Mouse (Mus musculus) thymus, postnatal 36 days (tissue): ENCODE results near the gene Ptpn13.

Source experiments
- DNase-seq, 2 experiments: peaks; one replicate each; pipeline ENCODE4 v3.0.0; 2022; ENCODE audit warnings: mixed read lengths in 2 of 2

The Ptpn13 gene

DNA sequence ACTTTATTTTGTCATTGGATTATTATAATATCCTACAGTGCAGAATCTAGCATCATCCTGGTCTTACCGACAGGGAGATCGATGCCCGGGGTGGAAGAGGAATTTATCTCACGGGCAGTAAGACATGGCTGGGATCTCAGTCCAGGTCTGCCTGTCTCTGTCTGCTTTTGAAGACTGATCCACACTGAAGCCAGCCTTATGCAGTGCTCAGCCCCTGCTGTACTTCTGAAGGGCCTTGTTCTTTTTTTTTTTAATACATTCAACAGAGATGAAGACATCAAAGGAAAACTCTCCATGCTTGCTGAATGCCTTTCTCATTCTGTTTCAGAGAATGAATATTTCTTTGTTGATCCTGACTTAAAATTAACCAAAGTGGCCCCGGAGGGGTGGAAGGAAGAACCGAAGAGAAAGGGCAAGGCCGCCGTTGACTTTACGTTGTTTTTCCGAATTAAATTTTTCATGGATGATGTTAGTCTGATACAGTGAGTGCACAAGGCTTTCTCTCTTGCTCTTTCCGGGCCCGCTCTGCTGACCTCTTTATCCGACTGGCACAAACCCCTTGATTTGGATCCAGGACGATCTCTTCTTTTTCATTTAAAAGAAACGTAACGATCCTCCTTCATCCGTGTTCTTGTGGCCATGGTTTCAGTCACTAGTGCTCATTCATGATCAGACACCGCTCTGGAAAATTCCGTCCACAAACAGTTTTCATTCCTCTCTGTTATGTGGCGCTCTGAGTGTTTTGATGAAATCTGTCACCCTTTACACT is 101.9 kb downstream of the Ptpn13 start:
- no peak for DNase-seq

DNA sequence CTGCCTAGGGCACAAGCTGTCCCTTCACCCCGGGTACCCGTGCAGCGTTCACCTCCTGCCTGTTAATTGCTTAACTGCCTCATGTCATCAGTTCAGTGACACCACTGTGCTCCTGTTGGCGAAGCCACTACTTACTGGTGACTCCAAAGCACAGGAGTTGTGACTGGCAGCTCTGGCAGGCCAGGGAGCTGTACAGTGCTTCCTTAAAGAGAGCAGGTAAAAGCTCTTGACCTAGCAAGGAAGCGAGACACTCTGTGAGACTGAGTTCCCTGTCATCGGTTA is 102.4 kb downstream of the Ptpn13 start:
- DNase-seq = no peak

DNA sequence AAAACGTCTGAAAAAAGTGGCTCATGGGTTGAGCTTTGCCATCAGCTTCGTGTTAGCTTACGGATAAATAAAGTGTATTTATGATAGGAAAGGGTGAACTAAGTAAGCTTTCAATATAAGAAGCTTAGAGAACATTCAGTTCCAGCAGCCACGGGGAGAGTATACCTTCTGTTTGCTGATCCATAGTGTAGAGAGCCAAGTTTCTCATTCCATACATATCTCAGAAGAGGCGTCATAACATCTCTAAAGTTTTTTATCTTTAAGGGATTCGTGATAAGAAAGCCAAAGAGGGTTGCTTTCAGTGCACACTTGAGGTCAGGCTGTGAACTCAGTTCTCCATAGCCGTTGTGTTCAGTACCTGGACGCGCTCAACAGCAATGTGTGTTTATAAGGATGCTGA is 105.2 kb downstream of the Ptpn13 start:
- DNase-seq = no peak

DNA sequence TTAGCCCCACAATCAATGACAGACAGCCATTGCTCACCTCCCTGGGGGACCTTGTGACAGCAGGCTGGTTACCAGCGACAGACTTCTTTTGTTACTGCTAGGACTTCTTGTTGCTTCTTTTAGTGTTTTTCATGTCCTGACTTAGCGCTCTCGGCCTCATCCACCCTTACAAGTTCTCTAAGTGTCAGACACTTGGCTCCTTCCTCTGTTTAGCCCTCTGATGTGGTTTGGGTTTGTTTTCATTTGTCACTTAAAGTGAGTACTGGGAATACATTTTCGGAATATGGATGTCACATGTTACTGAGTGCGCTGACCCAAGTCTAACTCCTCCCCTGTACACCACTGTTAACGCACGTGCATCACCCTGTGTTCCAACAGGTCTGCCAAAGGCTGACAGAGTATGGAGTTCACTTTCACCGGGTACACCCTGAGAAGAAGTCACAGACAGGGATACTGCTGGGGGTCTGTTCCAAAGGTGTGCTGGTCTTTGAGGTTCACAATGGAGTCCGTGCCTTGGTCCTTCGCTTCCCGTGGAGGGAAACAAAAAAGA is 107.9 kb downstream of the Ptpn13 start:
- no peak for DNase-seq

DNA sequence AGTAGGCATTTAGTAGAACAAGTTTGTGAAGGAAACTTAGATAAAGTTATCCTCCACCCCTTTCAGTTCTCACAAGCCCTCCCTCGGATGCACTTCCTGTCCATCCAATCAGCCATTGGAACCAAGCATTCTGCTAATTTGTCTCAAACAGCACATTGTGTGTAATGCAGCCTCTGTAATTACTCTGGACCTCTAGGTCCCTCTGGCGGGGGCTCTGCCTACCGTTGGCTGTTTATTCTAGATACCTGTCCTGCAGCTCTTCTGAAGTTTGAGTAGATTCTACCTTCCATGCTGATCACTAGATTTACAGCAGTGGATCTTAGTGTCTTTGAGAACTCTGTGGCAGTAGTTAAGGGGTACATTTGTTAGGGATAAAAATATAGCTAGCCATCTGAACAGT is 109.5 kb downstream of the Ptpn13 start:
- no peak for DNase-seq

DNA sequence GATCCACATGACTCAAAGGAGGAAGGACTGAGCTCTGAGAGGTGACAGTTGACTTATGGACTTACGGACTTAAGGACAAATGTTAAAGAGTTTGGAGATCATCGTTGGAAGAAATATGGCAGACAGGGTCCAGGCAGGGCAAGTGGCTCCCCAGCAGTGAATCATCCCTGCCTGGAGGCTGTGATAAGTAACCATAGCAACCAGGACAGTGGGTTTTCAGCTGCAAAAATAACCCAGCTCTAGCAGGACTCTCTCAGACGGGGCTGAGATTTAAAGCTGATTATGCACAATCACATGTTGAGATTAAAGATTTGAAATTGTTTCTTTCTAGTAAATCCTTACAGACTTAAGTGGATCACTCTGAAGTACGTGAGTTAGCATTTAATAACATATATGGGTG is 112.4 kb downstream of the Ptpn13 start:
- DNase-seq = no peak

DNA sequence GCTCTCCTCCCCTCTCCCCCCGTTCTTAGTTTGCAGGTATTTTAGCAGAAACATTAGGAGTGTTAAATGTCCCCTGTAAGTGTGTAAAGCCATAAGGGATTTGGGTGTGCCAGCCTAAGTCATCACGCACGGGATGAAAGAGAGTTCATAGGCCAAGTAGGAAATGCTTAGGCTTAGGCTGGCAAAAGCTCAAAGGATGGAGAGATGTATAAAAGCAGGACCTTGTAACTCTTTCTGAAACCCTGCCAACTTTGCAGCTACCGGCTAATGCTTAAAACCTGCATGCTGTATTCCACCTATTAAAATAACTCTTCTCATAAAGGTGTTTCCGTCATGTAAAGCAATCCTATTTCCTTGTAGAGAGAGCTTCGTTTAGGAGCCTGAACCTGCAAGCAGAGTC is 115.6 kb downstream of the Ptpn13 start:
- DNase-seq = no peak

DNA sequence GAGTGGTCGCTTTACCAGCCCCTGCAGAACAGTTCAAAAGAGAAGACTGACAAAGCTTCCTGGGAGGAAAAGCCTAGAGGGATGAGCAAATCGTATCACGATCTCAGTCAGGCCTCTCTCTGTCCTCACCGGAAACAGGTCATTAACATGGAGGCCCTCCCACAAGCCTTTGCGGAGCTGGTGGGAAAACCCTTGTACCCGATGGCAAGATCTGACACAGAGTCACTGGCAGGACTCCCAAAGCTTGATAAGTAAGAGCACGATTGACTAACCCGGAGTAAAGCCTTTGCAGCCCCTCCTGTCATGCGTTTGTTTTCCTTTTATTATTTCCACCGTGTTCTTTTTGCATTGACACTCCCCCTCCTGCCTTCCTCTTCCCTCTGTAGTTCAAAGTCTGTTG is 116.1 kb downstream of the Ptpn13 start:
- no peak for DNase-seq

DNA sequence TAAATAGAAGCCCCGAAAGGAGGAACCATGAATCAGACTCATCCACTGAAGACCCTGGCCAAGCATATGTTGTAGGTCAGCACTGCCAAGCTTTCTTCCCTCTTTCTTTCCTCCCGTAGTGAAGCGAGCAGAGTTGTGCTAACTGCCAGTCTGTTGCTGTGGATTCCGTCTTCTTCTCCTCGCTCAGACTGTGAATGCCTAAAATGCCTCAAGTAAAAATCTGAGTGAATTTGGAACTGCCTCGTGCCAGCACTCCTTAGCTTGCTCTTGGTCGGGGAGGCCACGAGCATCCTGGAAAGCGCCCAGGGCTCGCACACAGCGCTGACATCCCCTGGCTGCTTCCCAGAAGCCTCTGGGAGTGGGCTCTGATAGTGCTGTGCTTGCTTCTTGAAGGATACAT is 116.5 kb downstream of the Ptpn13 start:
- no peak for DNase-seq

DNA sequence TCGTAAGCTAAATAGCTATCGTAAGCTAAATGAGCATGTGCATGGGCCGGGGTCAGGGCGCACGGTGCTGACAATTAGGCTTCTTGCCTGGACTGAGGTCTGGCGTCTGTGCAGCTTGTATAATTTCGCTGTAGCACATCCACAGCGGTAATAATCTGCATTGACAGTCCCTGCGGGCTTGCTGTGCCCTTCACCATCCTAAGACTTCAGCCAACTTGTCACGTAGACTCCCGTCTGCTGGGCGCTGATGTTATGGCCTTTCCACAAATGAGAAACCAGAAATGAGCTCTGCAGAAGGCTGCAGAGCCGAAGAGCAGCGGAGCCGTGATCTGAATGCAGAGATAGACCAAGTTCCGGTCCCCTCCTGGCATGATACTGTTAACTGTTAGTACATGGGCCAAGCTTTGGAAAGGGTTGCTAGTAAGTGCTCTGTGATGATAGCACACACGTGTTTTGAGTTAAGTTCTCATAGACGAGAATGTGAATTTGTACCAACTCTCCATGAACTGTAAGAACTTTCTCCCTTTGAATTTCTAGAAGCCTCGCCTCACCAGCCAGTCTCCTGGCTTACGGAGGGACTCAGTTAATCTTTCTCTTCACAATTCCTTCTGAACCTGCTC is 120.5 kb downstream of the Ptpn13 start:
- no peak for DNase-seq

DNA sequence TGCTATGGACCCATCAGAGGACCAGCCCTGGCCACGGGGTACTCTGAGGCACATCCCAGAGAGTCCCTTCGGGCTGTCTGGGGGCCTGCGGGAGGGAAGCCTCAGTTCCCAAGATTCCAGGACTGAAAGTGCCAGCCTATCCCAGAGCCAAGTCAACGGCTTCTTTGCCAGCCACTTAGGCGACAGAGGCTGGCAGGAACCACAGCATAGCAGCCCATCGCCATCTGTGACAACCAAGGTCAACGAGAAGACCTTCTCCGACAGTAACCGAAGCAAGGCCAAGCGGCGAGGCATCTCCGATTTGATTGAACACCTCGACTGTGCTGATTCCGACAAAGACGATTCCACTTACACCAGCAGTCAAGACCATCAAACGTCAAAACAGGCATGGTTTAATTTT is 129.8 kb downstream of the Ptpn13 start:
- DNase-seq = no peak

DNA sequence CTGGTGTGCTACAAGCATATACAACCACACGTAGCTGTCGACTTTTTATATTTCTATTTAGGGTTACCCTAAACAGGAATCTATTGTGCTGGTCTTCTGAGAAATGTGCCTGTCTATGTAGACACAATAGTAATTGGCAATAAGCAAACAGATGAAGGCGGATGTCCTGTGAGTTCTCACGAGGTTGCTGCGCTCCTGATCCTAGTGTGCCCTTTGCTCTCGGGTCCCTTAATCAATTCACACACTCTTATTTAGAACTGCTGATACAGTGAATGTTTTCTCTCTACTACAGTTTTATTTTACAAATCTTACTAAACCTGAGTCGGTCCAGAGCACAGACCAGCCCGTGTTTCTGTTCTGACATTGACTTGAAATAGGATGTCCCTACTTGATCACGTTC is 135.6 kb downstream of the Ptpn13 start:
- no peak for DNase-seq

DNA sequence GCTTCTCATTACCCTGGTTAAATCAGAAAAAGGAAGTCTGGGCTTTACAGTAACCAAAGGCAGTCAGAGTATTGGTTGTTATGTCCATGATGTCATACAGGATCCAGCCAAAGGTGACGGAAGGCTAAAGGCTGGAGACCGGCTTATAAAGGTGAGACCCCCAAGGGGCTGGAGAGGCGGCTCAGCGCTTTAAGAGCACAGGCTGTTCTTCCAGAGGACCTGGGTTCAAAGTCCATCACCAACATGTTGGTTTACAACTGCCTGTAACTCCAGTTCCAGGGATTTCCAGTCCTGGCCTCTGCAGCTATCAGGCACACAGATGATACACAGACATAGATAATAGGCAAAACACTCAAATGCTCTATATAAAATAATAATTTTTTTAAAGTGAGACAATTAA is 143.0 kb downstream of the Ptpn13 start:
- DNase-seq = no peak

DNA sequence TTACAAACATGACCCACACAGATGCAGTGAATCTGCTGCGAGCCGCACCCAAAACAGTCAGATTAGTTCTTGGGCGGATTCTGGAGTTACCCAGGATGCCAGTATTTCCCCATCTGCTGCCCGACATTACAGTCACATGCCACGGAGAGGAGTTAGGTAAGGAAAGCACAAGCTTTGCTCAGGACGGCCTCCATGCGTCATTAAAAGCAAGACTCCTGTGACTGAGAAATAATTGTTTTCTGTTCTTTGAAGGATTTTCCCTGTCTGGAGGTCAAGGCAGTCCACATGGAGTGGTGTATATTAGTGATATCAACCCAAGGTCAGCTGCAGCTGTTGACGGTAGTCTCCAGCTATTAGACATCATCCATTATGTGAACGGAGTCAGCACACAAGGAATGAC is 144.5 kb downstream of the Ptpn13 start:
- DNase-seq = no peak

DNA sequence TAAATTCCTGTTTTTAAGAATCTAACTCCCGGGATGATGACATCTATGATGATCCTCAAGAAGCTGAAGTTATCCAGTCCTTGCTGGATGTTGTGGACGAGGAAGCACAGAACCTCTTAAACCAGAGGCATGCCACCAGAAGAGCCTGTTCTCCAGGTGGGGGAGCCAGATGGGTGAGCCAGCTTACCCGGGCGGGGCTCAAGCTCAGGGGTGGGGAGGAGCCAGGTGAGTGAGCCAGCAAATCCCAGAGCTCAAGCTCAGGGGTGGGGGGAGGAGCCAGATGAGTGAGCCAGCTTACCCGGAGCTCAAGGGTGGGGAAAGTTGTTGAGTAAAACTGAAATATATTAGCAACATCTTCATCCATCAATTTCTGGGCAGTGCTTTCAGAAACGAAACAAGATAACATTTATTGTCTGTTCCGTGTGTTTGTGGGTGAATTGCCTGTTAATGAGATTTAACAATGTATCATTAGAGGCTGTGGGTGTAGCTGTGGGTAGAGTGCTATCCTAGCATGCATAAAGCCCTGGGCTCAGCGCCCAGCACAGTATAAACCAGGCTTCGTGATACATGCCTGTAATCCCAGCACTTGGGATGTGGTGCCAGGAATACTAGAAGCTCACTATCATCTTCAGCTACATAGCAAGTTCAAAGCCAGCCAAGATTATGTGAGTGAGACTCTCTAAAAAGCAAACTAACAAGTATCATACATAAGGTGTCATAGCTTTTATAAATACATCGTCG is 154.9 kb downstream of the Ptpn13 start:
- DNase-seq = peak in 1 of 2 experiments; percentile 10

DNA sequence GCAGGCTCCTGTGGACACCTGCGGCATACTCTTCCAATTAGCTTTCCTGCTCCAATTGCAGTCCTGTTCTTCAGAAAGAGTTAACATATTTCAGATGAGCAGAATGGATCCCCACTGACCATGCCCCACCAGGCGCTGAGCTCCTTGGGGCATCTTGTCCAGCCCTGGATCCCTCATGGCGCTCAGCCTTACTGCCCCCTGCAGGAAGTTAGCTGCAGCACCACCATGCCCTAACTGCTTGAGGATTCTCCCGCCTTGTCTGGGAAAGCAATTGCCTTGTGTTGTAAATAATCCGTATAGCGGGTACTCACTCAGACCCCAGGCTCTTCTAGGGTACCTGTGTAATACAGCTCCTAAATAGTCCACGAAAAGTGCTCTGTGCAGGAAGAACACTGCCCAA is 162.2 kb downstream of the Ptpn13 start:
- DNase-seq = no peak

DNA sequence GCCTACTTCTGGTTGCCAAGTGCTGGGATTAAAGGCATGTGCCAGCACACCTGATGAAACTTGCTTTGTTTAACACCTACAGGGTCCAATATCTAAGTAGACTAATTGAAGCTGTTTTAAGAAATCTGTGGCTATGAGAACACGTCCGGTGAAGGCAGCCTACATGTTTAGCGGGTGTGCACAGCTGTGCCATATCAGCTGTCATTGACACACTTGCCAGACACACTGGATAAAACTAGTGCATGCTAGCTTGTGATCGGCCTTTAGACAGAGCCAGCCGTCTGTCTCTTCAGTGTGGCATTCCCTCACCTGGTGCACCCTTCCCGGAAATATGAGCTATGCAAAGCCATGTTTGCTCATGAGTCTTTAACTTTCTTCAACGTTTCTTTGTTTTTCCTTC is 166.9 kb downstream of the Ptpn13 start:
- DNase-seq = no peak

DNA sequence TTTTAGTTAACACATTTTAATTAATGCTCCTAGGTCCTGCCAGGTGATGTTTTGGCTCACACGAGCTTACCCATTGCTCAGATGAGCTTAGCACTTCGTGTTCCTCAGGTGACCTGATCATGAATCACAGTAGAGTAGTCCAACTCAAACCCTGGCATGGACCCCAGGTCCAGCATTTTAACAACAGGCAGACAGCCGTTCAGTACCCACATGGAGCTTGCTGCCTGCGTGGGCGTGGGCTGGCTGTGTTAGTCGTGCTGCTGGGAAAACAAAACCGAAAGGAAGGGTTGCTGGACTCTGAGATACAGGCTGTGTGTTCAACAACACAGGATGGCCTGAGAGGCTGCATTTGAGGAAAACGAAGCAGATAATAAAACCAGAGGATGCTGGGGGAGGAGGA is 167.7 kb downstream of the Ptpn13 start:
- DNase-seq = no peak

DNA sequence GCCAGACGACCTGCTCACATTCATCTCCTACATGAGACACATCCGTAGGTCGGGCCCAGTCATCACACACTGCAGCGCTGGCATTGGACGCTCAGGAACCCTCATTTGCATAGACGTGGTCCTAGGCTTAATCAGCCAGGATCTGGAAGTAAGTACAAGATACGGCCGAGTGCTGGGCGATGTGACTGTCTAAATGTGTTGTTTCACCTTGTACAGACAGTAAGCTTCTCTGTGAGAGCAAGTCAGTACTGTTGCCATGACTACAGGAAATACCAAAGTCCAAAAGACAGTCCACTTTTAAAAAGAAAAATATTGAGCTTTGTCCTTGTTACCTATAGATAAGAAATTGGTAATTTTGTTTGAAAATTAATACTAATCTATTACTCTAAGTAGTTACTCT is 168.6 kb downstream of the Ptpn13 start:
- no peak for DNase-seq

DNA sequence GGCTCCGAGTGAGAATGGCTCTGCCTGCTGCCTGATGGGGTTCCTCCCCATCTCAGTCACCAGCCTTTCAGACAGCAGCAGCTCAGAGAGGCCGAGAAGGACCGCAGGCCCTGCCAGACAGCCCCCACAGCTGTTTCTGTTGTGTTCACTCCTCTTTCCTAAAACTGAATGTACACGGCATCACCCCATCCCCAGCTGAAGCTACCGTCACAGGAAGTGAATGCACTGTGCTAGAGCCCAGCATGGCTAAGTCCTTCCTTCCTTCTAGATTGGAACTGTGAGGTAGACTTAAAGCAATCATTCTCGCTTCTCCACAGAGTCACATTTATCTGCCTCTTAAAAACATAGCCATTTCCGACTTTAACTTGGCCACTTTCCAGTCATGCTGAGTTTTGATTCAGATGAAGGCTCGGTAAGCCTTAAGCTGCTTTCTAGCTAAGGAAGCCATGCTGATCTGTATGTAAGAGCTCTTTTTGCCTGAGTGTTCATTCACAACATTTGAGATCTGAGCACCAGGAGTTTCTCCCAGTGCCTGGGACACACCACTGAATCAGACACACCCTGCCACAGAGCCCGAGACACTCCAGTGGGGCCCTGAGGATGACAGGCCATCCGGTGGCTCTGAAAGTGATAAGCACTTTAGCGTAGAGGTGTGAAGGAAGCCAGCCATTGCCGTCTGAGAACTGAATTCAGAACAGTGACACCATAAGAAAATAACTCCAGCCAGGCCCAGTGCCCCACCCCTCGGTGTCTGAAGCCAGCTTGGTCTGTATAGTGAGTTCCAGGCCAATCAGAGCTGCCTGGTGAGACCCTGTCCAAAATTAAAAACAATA is 170.6 kb downstream of the Ptpn13 start:
- no peak for DNase-seq

DNA sequence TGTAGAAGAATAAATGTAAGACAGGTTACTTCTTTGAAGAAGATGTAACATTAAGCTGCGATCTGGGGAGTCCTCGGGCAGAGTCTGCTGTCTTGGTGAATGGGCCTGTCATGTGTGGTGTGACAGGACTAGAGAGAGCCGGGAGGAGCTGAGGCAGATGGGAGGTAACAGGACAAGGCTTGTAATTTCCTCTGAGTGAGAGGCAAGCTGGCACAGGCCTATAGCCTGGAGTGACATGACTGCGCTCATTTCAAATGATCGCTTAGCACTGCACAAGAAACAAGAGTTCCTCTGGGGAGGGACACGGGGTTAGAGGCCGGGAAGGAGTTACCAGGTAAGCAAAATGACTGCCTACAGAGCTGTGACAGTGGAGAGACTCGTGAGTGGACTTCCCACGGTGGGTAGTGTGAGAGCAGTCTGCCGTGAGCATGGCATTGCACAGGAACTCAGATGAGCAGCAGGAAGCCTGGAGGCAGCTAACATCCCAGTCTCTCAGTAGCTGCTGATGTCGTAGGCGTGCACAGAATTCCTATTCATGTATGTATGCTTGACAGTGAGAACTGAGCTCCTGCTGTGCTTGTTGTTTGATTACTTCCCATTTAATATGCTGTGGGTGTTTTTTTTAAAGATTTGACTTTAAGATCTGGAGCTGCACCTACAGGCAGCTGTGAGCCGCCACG is 171.6 kb downstream of the Ptpn13 start:
- no peak for DNase-seq

DNA sequence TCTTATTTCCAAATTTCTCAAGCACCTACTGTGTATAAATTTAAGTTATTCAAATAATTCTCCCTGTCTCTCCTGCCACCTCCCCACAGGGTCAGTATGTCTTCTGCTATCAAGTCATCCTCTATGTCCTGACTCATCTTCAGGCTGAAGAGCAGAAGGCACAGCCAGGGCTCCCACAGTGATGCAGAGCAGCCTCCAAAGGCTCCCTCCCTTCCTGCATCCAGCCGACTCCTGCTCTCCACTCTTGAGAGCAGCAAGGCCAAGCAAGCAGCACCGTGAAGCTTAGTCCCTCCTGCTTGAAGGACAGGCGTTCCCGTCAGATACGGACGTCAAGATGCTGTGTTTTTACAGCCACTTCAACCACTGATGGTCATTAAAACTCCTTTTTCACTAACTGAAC is 172.6 kb downstream of the Ptpn13 start:
- no peak for DNase-seq

DNA sequence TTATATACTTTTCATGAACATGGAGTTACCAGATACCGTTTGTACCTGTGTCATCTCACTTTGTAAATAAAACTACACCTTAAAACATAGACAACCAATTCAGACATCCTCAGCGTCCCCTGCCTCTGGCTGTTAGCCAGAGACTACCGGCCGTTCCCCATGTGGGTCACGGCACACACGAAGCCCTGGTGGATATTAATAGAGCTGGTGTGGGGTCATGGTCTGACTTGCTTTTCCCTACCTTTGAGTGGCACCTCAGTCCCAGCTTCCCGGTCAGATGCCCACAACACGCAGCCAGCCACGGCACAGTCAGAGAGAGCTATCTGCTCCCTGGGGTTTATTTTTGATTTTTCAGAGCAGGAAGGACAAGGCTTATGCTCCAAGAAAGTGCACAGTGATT is 173.3 kb downstream of the Ptpn13 start:
- DNase-seq = no peak
